Mouse (Mus musculus) spleen, postnatal 10 days (tissue): ENCODE data around the gene Glt28d2.

Experiments
- DNase-seq, 2 experiments: peaks; one replicate each; pipeline ENCODE4 v3.0.0; 2021 to 2022; ENCODE audit warnings: low spot score in 2 of 2

Glt28d2 gene

DNA sequence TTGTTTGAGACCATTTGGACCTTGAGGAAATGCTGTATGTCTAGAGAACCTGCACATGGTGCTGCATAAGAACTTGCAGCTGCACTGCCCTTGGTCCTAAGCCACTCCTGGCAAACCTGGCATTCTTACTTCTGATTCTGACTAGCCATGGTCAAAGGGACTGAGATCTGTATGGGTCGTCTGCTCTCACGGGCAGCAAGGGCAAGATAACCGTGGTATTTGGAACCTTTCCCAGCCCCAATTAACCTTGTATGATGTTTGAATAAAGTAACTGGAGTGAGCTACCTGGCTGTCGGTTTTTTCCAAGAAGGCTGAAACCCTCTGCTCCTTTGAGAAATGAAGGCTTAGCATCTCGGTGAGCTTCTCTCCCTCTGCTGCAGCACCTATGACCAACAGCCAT lies 8.4 kb downstream of the Glt28d2 start:
- no peak for DNase-seq

DNA sequence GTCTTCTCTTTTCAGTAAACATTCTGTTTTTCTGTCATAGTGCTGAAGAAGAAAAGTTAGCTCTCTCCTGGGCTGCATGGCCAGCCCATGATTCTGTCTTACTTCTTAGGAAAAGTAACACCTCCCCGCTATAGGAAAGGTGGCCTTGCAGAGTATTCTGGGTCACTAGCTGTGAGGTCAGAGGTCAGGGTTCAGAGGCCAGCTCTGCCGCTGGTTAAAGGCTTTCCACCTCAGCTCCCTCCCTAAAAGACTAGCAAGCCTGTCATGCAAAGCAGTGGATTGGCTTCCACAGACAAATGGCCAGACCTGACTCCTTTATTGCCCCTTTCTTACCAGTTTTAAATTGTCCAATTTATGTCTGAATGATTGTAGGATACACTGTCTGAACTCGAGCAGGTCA lies 23.3 kb downstream of the Glt28d2 start:
- DNase-seq: no peak

DNA sequence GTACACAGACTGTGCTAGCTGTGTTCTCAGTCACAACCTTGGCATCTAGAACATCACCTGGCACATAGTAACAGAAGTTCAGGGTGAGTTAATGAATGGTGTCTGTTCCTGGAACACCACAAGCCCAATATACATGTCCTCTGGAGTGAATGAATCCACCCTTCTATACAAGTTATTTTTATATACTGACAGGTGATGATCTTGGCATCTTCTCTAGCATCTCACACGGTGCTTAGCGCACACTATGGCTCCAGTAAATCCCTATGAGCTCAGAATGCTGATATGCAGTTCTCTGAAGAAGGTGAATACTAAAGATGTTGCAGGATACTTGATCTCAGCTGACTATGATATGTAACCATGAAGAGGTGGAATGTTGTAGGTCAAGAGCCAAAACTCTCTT lies 24.4 kb downstream of the Glt28d2 start:
- no peak for DNase-seq

DNA sequence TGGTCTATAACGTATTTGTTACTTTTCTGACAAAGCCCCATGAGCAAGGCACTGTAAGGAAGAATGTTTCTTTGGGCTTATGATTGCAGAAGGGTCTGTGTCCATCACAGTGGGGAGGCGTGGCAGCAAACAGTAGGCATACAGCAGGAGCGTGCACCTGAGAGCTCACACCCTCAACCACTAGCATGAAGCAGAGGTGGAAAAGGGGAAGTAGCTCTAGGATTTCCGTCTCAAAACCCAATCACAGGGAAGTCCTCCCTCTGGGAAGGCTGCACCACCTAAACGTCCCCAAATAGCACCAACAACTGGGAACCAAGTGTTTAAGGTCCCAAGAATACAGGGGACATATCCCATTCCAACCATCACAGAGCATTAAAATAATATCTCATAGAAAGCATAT lies 26.3 kb downstream of the Glt28d2 start:
- DNase-seq: no peak

DNA sequence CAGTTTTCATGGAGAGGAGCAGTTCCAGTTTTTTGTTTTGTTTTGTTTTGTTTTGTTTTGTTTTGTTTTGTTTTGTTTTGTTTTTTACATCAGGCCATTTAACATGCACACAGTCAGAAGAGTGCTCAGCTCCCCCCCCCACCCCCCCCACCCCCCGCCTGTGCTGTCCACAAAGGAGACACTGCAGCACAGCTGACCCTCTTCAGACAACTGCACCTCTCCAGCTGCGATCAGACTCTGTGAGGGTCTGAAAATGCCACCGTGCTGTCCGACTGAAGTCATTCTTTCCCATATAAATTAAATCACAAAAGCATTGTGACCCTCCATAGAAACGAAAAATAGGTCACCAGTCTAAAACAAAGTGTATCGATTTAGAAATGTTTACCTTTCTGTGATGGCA lies 28.0 kb downstream of the Glt28d2 start:
- no peak for DNase-seq

DNA sequence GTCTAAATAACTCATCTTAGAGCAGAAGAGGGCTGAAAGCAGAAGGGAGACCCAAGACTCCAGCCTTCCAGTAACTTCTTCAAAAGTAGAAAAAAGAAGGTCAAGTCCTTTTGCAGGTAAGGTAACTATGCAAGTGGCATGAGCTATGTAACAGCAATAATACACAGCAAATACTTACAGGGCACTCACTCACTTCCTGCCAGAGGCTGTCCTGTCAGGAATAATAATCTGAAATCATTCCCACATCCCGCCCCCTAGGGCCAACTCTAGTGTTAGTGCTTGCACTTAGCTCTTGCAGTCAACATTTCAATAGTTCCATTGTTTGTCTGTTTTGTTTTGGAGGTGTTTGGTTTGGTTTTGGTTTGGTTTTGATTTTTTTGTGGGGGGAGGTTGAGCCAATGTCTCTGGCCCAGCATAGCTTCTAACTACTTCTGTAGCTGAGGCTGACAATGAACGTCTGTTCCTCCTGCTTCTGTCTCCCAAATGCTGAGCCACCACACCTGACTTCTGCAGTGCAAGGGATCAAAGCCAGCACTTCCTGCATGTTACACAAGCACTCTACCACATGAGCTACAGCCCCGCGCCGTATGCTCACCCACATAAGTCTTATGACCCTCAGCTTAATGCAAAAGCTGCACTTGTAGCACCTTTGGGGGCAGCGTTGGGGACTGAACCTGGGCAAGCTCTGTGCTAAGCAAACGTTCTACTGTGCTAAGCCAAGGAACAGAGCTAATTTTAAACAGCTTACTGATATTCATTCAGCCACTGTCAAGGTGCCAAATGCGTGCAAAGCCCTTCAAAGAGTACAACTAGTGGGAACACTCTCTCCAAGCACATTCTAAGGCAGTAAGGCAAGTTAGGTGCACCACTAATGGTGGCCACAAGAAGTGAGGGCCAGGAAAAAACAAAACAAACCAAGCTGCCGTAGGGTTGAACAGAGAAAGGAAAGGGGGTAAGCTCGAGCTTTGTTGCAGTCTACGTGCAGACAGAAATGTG lies 28.9 kb downstream of the Glt28d2 start:
- DNase-seq: no peak

DNA sequence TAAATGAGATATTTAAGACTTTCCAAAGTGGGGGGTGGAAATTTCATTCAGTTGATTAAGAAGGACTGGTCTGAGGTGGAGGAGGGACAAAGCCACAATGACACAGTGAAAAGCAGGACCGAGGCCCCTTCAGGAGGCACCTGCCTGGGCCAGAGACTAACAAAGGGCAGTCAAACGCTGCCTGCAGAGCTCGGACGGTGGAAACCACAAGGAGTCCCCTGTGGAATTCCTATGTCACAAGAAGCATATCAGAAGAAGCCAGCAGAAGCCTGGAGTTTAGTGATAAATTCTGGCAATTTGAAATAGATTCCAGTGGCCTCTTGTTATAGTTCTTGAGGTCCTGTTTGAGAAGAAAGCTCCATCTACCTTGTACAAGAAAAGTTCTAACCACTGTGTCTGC lies 30.2 kb downstream of the Glt28d2 start:
- no peak for DNase-seq

DNA sequence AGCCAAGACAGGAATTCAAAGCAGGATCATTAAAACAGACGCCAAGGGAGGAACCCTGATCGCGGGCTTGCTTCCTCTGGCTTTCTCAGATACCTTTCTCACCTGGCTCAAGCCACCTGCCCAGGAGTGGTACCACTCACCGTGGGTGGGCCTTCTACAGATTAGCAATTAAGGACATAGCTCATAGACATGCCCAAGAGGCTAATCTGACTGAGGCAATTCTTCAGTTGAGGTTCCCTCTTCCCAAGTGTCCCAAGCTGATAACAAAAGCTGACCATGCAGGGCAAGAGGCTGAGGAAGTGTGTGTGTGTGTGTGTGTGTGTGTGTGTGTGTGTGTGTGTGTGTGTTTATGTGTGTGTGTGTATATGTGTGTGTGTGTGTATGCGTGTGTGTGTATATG lies 31.4 kb downstream of the Glt28d2 start:
- no peak for DNase-seq

DNA sequence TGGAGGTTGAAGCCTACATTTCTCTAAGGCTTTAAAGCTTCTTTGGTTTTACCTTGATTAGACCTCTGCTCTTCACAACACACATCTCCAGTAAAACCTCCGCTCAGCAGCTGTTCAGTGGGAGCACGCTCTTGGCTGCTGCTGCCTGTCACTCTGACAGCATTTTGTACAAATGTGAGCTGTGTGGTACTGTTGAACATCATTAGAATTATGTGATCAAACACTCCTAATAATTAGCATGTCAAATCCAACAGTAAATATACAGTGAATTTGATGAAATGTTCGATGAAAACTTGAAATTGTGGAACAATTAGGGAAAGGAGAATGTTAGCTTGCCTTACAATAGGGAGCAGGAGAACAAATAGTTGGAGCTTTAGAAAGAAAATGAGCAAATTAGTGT lies 32.3 kb downstream of the Glt28d2 start:
- DNase-seq: no peak

DNA sequence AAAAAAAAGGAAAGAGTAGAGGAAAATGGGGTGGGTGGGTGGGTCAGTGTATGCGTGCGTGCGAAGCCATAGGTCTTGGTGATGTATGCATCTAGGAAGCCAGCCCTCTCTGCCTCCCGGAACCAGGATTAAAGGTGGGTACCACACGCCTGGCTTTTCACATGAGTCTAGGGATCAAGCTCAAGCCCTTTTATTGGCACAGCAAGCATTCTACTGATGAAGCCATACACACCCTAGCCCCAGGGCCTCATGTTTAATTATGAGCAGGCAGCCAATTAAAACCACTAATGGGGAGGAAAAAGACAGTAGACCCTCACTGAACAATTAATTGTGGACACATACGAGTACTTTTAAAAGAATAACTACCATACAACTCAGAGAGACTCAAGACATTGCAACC lies 33.2 kb downstream of the Glt28d2 start:
- no peak for DNase-seq

DNA sequence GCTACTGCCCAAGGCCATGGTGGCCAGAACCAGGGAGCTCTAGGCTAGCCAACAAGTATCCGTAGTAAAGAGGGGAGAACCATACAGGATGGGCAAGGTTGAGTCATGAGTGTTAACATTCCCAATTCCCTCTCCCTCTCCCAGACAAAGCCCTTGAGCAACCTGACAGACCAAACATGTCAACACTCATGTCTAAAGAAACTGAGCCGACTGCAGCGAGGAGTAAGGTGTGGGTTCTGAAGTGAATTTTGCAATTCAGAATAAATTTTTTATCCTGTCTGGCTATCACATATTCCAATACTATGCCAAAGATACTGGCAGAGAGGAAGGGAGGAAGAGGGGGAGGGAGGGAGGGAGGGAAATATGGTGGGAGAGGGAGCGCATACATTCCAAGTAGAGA lies 33.6 kb downstream of the Glt28d2 start:
- no peak for DNase-seq

DNA sequence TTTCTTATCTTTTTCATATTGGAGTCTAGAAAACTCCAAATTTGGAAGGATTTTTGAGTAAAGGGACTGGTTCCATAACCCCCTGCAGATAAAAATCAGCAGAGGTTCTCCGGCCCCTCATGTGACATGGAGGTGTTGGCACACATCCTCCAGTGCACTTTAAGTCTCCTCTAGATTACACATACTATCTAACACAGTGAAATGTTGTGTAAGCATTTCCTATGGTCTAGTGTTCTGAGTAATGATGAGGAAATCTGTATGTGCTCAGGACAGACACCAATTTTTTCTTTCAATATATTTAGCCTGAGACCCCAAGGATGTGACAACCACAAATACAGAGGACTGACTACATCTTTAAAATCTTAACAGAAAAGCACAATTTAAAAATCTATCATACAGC lies 37.2 kb downstream of the Glt28d2 start:
- no peak for DNase-seq

DNA sequence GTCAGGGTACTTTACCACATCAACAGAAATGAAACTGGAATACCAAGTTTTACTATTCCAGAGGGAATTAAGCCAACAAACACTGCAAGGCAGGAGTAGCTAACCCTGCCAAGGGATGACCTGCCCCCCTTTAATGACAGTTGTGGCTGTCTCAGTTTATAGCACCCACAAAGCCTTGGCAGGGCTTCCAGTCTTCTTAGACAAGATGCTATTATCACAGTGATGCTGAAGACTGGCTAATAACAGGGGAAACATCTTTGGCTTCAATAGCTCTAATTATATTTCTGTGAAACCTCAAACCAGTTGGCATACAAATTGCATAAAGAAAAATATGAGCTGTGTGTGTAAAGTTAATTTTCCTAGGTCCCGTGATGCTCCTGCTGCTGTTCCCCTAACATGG lies 41.0 kb downstream of the Glt28d2 start:
- DNase-seq: no peak

DNA sequence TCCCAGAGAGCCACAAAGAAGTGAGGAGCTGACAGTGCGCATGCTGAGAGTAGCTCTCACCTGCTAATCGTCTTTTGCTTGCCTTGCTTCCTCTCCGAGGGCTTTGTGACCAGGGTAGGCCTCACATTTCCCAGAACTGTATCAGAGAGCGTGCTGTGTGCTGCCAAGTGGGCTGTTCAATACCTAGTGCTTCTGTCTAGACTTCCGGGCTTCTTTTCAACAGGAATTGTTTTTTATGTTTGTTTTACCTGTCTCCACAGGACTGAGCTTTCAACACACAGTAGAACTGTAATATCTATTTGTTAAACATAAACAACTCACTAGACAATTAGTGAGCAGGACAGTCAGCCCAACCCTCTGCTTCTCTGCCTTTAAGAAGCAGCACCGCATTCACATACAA lies 42.0 kb downstream of the Glt28d2 start:
- no peak for DNase-seq

DNA sequence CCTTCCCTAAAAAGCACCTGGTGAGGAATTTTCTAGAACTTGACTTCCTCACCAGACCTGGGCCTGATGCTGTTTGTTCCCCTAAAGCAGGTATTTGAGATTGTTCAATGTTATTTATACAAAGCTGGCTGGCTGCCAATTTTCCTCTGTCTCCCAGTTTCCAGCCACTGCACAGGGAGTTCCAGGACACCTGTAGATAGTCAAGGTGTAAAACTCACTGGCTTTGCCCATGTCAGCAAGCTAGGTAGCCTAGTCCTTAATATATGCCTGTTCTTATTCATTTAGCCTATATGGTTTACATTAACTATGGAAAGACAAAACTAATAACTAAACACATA lies 44.5 kb downstream of the Glt28d2 start:
- no peak for DNase-seq

DNA sequence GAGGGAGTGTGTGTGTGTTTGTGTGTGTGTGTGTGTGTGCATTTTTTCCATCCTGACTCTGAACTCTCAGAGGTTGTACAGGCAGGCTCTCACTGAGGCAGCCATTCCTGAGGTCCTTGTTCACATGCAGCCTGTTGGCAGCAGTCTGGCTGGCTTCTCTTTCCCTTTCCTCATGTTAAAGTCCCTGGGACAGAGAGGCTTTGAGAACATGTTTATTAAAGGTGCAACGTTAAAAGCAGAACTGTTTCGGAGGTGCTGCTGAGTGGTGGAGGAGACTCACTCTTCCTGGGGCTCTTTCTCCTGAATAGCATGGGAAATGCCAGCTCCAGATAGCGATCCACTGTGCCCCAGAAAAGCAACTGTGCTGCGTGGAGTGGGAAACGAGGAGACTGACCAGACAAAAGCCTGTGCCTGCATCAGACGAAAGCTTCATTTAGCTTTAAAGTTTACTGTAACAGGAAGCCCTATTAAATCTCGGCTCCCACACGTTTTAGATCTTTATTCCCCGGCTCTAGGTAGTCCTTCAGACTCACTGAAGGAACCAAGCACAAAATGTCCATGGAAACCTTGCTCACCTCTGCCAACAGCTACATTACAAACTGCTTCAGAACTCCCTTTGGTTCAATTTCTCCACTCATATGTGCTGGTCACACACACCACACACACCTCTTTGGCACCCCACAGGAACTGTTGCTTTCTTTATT lies 45.0 kb downstream of the Glt28d2 start:
- DNase-seq: no peak

DNA sequence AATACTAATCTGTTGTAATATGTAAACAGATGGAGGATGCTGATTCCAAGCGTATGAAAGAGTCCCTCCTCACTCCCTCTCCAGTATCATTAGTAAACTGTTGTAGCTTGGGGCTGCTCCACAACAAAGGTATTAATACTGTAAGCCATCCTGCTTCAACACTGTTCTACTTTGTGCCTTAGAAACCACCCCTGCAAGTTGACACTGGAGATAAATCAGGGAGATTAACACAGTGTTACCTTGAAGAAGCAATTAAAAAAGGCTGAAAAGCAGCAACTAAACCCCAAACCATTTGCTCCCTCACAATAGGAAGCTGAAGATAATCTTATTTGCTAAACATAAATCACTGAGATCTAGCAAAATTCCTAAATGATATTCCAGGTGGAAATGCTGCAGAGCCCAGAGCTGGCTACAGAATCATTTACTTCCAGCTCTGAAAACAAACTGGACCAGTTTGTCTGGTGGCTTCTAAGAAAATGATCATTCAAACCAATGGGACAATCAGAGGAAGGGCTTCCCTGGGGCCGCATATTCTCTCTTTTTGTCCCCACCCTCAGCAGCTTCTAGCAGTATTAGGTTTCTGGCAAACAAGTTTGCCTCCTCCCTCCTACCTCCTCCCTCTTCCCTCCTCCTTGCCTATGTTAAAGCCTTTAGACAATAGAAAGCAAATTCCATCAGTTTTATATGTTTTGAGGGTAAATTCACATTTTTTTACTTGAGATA lies 45.7 kb downstream of the Glt28d2 start:
- DNase-seq: no peak

DNA sequence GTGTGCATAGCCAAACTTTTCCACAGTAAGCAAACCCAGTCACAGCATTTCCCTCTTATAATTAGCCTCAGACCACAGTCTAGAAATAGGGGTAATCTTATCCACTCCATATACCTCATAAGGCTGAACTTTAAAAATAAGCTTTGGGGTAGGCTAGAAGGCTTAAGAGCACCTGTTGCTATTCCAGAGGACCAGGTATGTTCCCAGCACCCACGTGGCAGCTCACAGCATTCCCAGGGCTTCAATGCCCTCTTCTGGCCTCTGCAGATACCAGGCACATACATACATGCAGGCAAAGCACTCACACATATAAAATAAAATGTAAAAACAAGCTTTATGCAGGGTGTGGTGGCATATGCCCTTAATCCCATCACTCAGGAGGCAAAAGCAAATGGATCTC lies 53.7 kb downstream of the Glt28d2 start:
- no peak for DNase-seq

DNA sequence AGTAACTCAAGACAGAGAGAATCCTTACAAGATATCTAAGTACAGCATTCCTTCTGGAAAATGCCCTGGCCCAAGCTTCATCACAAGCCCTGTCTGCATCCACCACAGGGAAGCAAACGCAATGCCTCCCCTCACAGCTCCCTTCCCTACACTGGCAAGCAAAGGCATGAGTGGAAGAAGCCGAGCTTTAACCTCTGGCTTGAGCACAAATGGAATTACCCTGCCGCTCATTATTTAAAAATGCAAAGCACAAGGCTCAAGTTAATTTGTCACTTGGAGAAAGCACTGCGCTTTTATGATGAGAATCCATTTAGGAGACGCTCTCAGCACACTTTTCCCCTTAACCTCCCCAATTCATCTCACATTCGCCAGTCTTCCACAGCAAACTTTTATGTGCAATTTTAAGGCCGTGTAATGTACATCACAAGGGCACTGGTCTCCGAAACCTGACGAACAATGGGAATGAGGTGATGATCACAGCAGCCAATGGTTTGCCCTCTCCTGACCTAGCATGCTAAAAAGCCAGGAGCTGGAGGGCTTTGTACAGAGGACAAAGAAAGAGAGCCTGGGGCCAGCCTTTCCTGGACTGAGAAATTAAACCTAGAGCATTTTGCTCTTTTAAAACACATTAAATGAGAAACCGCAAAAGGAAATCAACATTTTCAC lies 54.7 kb downstream of the Glt28d2 start:
- no peak for DNase-seq

DNA sequence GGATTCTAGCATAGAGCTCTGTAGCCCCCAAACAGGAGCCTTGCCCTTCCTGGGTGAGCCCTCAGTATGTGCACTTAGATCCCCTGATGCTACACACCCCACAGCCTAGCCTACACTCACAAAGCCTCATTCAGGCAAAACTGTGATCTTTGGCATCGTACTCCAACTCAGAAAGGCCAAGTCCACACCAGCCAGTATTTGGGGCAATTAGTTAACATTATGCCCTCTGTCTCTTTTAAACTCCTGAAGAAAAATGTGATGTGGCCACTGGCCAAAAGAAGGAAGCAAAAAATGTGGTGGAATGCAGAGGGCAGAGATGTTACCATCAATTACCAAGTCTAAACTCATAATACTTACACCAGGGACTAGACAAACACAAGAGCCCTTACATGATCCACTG lies 55.5 kb downstream of the Glt28d2 start:
- no peak for DNase-seq

DNA sequence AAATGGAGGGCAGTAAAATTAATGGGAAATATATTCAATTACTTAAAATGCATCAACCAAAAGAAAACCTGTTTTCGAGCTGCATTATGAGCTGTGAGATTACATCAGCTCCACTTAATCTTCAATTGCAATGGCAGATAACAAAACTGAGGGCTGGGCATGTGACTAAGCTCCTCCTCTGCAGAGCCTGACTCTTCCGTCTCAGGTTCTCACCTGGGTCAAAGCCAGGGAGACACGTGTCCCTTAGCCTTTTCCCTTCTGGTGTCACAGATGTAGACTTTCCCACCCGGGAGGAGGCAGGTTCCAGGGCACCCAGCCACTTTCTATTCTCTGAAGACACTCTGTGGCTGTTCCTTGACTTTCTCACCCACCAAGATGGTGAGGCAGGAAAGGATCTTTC lies 58.3 kb downstream of the Glt28d2 start:
- DNase-seq: no peak

DNA sequence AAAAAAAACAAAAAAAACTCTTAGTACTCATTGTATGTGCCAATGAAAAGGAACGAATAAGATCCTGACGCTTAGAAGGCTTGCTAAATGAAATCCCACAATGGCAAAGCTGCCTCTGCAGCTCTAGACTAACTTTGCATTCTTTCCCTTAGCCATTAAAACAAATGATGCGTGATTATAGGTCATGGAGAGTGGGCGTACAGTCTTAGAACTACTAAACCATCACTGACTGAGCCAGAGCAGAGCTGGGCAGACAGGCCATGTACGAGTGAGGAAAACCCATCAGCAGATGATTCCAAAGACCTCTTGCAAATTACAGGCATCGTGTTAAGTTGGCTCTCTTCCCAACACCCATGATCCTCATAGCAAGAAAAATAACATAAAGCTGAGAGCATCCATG lies 59.5 kb downstream of the Glt28d2 start:
- DNase-seq: no peak
